9 mouse cellular contexts compared by ENCODE assay signal in genomic region chr2:142437606-142438461, GRCm38 (mm10).
DNase-seq lines count a peak whose midpoint lies in the region; ATAC-seq lines count a peak whose summit lies in the region.
"Had no signal": no experiment of that assay in that cellular context is flagged by ENCODE, and none has a peak within 500 bp of the region (broad histone marks: within the 10 kb centered on the region; RNA-seq: fewer than 3 reads in every experiment).

No protein-coding gene starts in this region.

- peak overlapping the region; percentile 41 for H3K27ac ChIP-seq in embryonic facial prominence, embryonic 10.5 days (replicated peaks)
- H3K27ac ChIP-seq: lung, embryonic 15.5 days had no signal

- WGBS in embryonic facial prominence, embryonic 10.5 days = 52% methylated on average over 6 of the region's 6 CpGs

- peak; percentile 46 for DNase-seq in ovary, adult 18-20 months (ENCODE audit: low spot score)
- DNase-seq in ovary, postnatal 10 days (ENCODE audit: low spot score) = no peak
- peak; percentile 12 for DNase-seq in embryonic facial prominence, embryonic 10.5 days (ENCODE audit: low spot score)
- peak; percentile 30 to 39 for DNase-seq in heart, postnatal 10 days
- peak; percentile 38 to 51 for DNase-seq in left cerebral cortex, postnatal 10 days (ENCODE audit: extremely low spot score in 1 of 2, low spot score in 2 of 2)
- peak; percentile 77 for DNase-seq in retina, postnatal 1 day
- no peak for DNase-seq in thymus, postnatal 0 days (ENCODE audit: low spot score)

- no peaks in the 10 kb centered on the region for H3K9me3 ChIP-seq in embryonic facial prominence, embryonic 10.5 days
- H3K9me3 ChIP-seq: lung, embryonic 15.5 days had no signal

- peaks cover 9% of the 10 kb centered on the region for H3K4me1 ChIP-seq in embryonic facial prominence, embryonic 10.5 days
- H3K4me1 ChIP-seq: lung, embryonic 15.5 days had no signal

- ATAC-seq in megakaryocyte, adult 5-6 weeks (ENCODE audit: poor library complexity, severe bottlenecking) = no peak

- intact Hi-C loops in heart, postnatal 10 days (cut with DNase I) = no loop called here
- intact Hi-C loops in left cerebral cortex, postnatal 10 days (cut with DNase I) = no loop called here

- no peaks in the 10 kb centered on the region for H3K36me3 ChIP-seq in embryonic facial prominence, embryonic 10.5 days (replicated peaks)
- H3K36me3 ChIP-seq: lung, embryonic 15.5 days had no signal

- peaks cover 22% of the 10 kb centered on the region for H3K27me3 ChIP-seq in embryonic facial prominence, embryonic 10.5 days (replicated peaks; ENCODE audit: low read depth, poor library complexity, severe bottlenecking)
- H3K27me3 ChIP-seq: lung, embryonic 15.5 days had no signal

- H3K4me3 ChIP-seq in embryonic facial prominence, embryonic 10.5 days = no peak overlapping the region
- H3K4me3 ChIP-seq: lung, embryonic 15.5 days had no signal

Comparison
In these comparisons a context has a peak if more than half of its experiments do, and no peak if none do; other contexts are left out.
1. DNase-seq: peak in ovary, adult 18-20 months (single experiment), embryonic facial prominence, embryonic 10.5 days (single experiment), heart, postnatal 10 days (2 of 2), left cerebral cortex, postnatal 10 days (2 of 2) and retina, postnatal 1 day (single experiment); none in ovary, postnatal 10 days (single experiment) and thymus, postnatal 0 days (single experiment).